Mouse (Mus musculus): ENCODE measurements around the gene Nmu. TPM values are rescaled to one million over a fixed set of nuclear protein-coding genes. Genes with fewer than 3 reads are reported as not detected.

The Nmu gene
- polyA plus RNA-seq, 1 experiment, result not detected

DNA sequence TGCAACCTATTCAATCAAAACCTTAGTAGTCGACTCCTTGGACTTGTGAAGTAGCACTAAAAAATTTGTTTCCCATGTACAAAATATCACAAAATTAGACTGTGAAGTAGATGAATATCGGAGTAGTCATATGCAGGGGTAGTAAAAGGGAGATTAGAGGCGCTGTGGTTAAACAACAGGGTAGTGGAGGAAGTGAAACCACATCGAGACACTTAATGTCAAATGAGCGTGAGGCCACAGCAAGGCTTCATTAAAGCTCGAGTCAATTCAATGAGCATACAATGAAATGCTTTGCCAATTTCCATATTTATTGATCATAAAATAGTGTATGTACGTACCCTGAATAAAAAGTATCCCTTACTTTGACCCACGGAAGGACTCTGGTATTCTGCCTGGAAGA lies 26.5 kb downstream of the Nmu start:
- H3K4me3 ChIP-seq (replicated peaks; ENCODE audit: control insufficient read depth, low read depth, low read length), result no peak overlapping the region
- 21% methylated on average over 8 of the region's 8 CpGs for WGBS
- H3K27ac ChIP-seq (ENCODE audit: control insufficient read depth, insufficient read depth, low read depth, low read length, poor library complexity), result no peak overlapping the region
- H3K4me1 ChIP-seq (ENCODE audit: control insufficient read depth, insufficient read depth, low read length), result no peaks in the 10 kb centered on the region
- no peak for TF ChIP-seq POLR2A (IDR thresholded peaks at IDR 0.05; ENCODE audit: borderline replicate concordance, control insufficient read depth, low read depth, low read length)
- TF ChIP-seq CTCF (IDR thresholded peaks at IDR 0.05; ENCODE audit: control insufficient read depth, insufficient read depth, low read length), result no peak

DNA sequence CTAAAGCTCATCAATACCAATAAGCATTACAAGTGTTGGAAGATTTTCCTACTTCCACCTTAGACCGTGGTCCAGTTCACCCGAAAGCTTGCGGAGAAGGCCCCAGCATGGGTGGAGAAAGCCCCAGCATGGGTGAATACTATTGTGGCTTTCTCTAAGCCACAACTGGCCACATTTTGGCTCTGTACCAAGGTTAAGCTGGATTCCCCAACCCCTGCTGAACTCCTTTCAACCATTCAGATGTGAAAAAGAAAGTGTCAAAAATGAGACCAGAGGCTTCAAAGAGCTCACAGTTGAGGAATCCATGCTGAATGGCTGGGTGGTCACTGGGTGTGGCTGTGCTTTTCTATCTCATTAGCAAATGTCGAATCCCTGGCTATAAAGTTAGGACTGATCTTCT lies 29.8 kb downstream of the Nmu start:
- WGBS, result 12% methylated on average over 4 of the region's 4 CpGs

DNA sequence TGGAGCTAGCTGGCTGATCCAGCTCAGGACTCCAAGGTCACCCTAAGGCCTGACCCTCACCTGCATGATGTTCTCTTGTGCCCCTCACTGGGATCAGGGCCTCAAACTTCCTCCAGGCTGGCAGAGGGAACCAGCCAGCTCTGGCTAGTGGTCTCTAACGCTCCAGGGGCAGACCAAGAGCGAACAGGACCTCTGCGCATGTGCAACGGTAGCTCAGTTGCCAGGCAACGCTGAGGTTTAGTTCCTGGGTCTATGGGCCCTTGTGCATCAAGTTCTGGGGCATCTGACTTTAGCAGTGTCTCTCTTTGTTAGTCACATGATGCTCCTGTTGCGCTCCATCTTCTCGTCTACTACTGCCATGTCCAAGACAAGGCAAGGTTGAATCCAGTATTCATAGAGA lies 32.6 kb downstream of the Nmu start, which contains the start of gene Pdcl2:
TSS of gene Pdcl2 (minus strand) at position 204 of the 400 bp plus-strand sequence.
- TF ChIP-seq POLR2A (IDR thresholded peaks at IDR 0.05; ENCODE audit: borderline replicate concordance, control insufficient read depth, low read depth, low read length), result no peak
- no peak for TF ChIP-seq CTCF (IDR thresholded peaks at IDR 0.05; ENCODE audit: control insufficient read depth, insufficient read depth, low read length)
- Histone ChIP-seq H3K4me3 (replicated peaks; ENCODE audit: control insufficient read depth, low read depth, low read length) (no peak within 1 kb of the TSS), H3K27ac (ENCODE audit: control insufficient read depth, insufficient read depth, low read depth, low read length, poor library complexity) (no peak within 1 kb of the TSS), H3K4me1 (ENCODE audit: control insufficient read depth, insufficient read depth, low read length) (no peaks in the 10 kb centered on the region)
- 83% methylated on average over 7 of the region's 7 CpGs for WGBS

More for the DNA sequence above, 29.8 kb downstream of the Nmu start:
- no peak overlapping the region for H3K4me3 ChIP-seq (replicated peaks; ENCODE audit: control insufficient read depth, low read depth, low read length)
- no peak for TF ChIP-seq CTCF (IDR thresholded peaks at IDR 0.05; ENCODE audit: control insufficient read depth, insufficient read depth, low read length)
- TF ChIP-seq POLR2A (IDR thresholded peaks at IDR 0.05; ENCODE audit: borderline replicate concordance, control insufficient read depth, low read depth, low read length), result no peak
- H3K4me1 ChIP-seq (ENCODE audit: control insufficient read depth, insufficient read depth, low read length), result no peaks in the 10 kb centered on the region
- H3K27ac ChIP-seq (ENCODE audit: control insufficient read depth, insufficient read depth, low read depth, low read length, poor library complexity), result no peak overlapping the region

- WGBS, result 56% methylated on average over 2 of the region's 2 CpGs
- Histone ChIP-seq H3K4me3 (replicated peaks; ENCODE audit: control insufficient read depth, low read depth, low read length) (no peak overlapping the region), H3K27ac (ENCODE audit: control insufficient read depth, insufficient read depth, low read depth, low read length, poor library complexity) (no peak overlapping the region), H3K4me1 (ENCODE audit: control insufficient read depth, insufficient read depth, low read length) (no peaks in the 10 kb centered on the region)
- TF ChIP-seq POLR2A (IDR thresholded peaks at IDR 0.05; ENCODE audit: borderline replicate concordance, control insufficient read depth, low read depth, low read length), result no peak
- no peak for TF ChIP-seq CTCF (IDR thresholded peaks at IDR 0.05; ENCODE audit: control insufficient read depth, insufficient read depth, low read length)
Observed at GRCm38 (mm10) chr5:76327296-76327695, 36.3 kb downstream of the Nmu start.

DNA sequence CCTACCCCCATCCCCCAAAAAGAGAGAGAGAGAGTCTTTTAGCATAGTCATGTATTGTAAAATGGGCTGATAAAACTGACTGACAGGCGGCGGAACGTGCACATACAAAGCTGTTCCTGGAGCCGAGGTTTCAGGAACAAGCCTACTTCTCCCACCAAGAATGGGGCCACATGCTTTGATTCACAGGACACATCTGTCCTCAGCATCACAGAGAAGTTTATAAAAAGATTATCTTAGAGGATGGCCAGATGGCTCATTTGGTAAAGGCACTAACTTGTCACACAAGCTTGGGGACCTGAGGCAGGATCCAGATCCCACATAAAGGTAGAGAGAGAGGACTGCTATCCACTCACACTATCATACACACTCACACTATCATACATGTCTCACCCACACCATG lies 38.5 kb downstream of the Nmu start:
- WGBS, result 86% methylated on average over 4 of the region's 4 CpGs
- no peak for TF ChIP-seq CTCF (IDR thresholded peaks at IDR 0.05; ENCODE audit: control insufficient read depth, insufficient read depth, low read length)
- no peak for TF ChIP-seq POLR2A (IDR thresholded peaks at IDR 0.05; ENCODE audit: borderline replicate concordance, control insufficient read depth, low read depth, low read length)

DNA sequence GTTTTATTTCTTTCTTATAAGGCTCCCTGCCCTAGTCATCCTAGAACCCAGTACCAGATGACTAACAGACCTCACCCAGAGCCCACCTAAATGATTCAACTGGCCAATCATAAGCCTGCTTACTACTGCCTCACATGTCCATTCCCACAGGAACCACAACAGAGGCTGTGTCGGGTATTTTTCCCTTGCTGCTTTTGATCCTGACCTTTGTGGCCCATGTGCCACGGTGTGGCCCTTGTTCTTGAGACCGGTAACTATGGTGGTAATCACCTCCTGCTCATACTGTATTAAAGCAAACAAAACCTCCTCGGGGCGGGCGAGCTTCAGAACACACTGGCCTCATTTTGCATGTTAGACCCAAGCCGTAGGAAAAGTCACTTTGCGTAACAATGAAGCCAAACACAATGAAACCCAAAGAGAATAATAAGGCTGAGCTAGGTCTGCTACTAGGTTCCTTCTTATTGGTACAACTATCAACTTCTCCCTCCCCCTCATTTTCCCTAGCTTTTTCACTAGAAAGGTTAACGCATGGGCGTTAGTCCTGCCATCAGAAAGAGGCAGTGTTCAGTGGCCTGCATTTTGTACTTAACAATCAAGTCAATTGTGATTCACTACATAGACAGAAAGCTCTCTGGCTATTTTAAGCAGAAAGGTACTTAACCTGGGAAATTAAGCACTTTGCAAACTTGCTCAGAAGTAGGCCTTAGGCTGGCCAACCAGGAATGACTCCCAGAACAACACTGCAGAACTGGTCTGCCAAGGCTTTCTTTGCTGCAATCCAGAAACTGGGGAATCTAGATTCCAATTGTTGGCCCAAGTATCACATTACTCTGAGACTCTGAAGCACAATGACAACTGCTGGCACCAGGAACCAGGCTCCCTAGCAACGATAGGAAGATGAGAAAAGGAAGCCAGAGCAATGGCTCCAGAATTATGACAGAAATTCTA lies 42.1 kb downstream of the Nmu start:
- TF ChIP-seq CTCF (IDR thresholded peaks at IDR 0.05; ENCODE audit: control insufficient read depth, insufficient read depth, low read length), result no peak
- Histone ChIP-seq H3K27ac (ENCODE audit: control insufficient read depth, insufficient read depth, low read depth, low read length, poor library complexity) (no peak overlapping the region), H3K4me3 (replicated peaks; ENCODE audit: control insufficient read depth, low read depth, low read length) (no peak overlapping the region), H3K4me1 (ENCODE audit: control insufficient read depth, insufficient read depth, low read length) (no peaks in the 10 kb centered on the region)
- 76% methylated on average over 11 of the region's 11 CpGs for WGBS

More for the DNA sequence above, 38.5 kb downstream of the Nmu start:
- Histone ChIP-seq H3K4me1 (ENCODE audit: control insufficient read depth, insufficient read depth, low read length) (no peaks in the 10 kb centered on the region), H3K27ac (ENCODE audit: control insufficient read depth, insufficient read depth, low read depth, low read length, poor library complexity) (no peak overlapping the region), H3K4me3 (replicated peaks; ENCODE audit: control insufficient read depth, low read depth, low read length) (no peak overlapping the region)

DNA sequence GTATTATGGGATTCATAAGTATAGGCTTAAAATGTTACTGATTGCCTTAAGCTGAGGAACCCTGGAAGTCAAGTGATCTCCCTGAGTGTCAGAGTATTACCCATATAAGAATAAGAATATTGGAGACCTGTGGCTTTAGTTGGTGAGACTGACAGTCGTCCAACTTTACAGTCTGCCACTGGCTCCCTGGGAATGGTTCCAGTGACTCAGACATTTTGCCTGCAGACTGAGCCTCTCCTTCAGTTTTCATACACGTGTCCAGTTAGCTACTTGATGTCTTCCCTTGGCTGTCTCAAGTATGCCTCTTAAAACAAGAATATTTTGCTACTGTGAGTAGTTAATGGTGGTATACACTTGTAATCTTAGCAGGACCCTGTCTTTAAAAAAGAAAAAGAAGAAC lies 55.4 kb downstream of the Nmu start:
- Histone ChIP-seq H3K4me3 (replicated peaks; ENCODE audit: control insufficient read depth, low read depth, low read length) (no peak overlapping the region), H3K4me1 (ENCODE audit: control insufficient read depth, insufficient read depth, low read length) (no peaks in the 10 kb centered on the region; the same call in 1 of the 2 replicates), H3K27ac (ENCODE audit: control insufficient read depth, insufficient read depth, low read depth, low read length, poor library complexity) (no peak overlapping the region)
- TF ChIP-seq POLR2A (IDR thresholded peaks at IDR 0.05; ENCODE audit: borderline replicate concordance, control insufficient read depth, low read depth, low read length), result no peak
- no peak for TF ChIP-seq CTCF (IDR thresholded peaks at IDR 0.05; ENCODE audit: control insufficient read depth, insufficient read depth, low read length)
- 55% methylated on average over 2 of the region's 2 CpGs for WGBS

DNA sequence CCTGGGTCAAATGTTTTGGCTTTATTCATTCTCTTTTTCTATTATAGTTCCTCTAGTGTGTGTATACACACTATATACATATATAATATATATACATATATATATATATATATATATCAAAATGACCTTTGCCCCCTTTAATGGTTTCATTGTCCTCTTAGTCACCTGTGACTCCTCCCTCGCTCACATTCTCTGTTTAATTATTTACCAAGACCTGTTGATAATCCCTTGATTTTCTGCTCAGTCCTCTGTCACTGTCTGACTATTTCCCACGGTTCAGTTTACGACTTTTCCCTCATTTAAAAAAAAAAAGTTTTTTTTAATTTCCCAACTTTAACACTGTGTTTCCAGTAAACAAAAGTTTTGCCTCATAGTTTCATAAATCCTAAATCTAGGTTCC lies 57.3 kb downstream of the Nmu start:
- H3K4me1 ChIP-seq (ENCODE audit: control insufficient read depth, insufficient read depth, low read length), result no peaks in the 10 kb centered on the region; the same call in 1 of the 2 replicates
- TF ChIP-seq CTCF (IDR thresholded peaks at IDR 0.05; ENCODE audit: control insufficient read depth, insufficient read depth, low read length) (no peak), POLR2A (IDR thresholded peaks at IDR 0.05; ENCODE audit: borderline replicate concordance, control insufficient read depth, low read depth, low read length) (no peak)
- WGBS, result 78% methylated on average over 3 of the region's 3 CpGs
- no peak overlapping the region for H3K4me3 ChIP-seq (replicated peaks; ENCODE audit: control insufficient read depth, low read depth, low read length)
- no peak overlapping the region for H3K27ac ChIP-seq (ENCODE audit: control insufficient read depth, insufficient read depth, low read depth, low read length, poor library complexity)
